Mouse (Mus musculus): ENCODE data around the gene Fam222a. TPM values are rescaled to one million over a fixed set of nuclear protein-coding genes. Genes with fewer than 3 reads are reported as not detected.

Fam222a gene
- polyA plus RNA-seq, 1 experiment from 2014 or later: 5.1 TPM

DNA sequence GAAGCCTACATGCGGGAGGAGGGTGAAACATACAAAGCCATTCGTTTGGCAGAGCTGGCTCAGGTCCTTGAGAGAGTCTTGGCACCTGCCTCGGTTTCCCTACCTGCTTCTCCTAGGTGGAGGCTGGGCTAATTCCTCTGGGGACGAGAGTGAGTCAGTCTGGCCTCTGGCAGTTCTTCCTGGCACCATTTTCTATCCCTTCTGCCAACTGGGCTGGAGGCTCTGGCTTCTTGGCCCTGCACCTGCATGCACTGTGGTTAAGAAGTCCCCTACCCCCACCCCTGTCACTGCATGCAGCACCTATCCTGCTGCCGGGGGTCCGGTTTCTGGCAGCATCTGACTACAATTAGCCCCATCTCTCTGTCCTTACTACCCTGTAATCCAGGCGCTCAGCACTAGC is 7.7 kb downstream of the Fam222a start:
- peak overlapping the region; percentile 29 for H3K4me2 ChIP-seq (replicated peaks)
- peaks cover 54% of the 10 kb centered on the region for H3K4me1 ChIP-seq (replicated peaks)
- 81% methylated on average over 7 of the region's 7 CpGs for WGBS
- H3K27ac ChIP-seq: no peak overlapping the region
- H3K36me3 ChIP-seq: no peaks in the 10 kb centered on the region
- H3K9ac ChIP-seq: no peak overlapping the region
- no peak overlapping the region for H3K4me3 ChIP-seq (replicated peaks)
- H3K9me3 ChIP-seq: no peaks in the 10 kb centered on the region
- no peaks in the 10 kb centered on the region; the same call in 1 of the 2 replicates for H3K27me3 ChIP-seq (replicated peaks)
- no peak for ATAC-seq

DNA sequence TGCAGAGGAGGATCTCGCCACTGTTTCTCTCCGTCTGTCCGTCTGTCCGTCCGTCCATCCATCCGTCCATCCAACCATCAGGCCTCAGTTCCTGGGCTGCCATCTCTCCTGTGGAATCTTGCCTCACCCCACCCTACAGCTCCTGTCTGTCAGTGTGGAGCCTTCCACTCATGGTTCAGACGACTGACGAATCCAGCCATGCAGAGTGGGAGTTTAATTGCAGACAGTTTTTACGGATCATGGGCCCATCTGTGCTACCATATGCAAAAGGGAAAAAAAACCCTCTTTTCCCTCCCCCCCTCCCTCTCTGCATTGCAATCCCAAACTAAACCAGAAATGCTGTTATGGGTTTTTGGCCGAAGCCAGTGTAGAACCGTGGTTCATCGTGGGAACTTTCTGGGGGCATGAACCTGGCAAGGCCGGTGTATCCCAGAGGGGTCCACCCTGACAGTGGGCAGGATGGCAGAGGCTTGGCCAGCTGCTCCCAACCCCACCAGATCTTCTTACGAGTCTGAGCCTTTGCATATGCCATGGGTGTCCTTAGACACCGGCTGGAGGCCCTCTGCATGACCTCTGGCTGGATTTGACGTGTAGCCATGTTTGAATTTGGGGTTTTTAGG is 8.3 kb downstream of the Fam222a start:
- no peak overlapping the region for H3K27ac ChIP-seq
- no peak for ATAC-seq
- no peak overlapping the region for H3K9ac ChIP-seq
- no peaks in the 10 kb centered on the region for H3K27me3 ChIP-seq (replicated peaks)
- H3K36me3 ChIP-seq: no peaks in the 10 kb centered on the region
- H3K9me3 ChIP-seq: no peaks in the 10 kb centered on the region
- no peak overlapping the region for H3K4me2 ChIP-seq (replicated peaks)
- peaks cover 49% of the 10 kb centered on the region for H3K4me1 ChIP-seq (replicated peaks)
- H3K4me3 ChIP-seq (replicated peaks): no peak overlapping the region
- 87% methylated on average over 16 of the region's 16 CpGs for WGBS

DNA sequence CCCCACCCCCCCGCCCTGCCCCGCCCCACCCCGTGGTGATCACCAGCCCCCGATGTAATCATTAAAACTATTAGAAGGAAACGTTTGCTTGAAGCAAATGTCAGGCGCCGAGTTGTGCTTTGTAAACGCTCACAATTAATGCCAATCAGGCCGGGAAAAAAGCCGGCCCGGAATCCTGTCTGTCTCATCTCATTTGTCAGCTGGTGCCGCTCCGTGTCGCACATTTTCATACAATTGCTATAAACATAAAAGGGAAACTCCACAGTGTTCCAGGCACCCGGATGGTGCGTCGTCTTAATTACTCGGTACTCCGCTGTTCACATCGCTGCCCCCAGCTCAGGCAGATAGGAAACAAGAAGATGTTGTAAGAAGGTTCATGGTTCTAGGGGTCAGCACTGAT is 10.5 kb downstream of the Fam222a start:
- H3K4me2 ChIP-seq (replicated peaks): no peak overlapping the region
- no peak for ATAC-seq

DNA sequence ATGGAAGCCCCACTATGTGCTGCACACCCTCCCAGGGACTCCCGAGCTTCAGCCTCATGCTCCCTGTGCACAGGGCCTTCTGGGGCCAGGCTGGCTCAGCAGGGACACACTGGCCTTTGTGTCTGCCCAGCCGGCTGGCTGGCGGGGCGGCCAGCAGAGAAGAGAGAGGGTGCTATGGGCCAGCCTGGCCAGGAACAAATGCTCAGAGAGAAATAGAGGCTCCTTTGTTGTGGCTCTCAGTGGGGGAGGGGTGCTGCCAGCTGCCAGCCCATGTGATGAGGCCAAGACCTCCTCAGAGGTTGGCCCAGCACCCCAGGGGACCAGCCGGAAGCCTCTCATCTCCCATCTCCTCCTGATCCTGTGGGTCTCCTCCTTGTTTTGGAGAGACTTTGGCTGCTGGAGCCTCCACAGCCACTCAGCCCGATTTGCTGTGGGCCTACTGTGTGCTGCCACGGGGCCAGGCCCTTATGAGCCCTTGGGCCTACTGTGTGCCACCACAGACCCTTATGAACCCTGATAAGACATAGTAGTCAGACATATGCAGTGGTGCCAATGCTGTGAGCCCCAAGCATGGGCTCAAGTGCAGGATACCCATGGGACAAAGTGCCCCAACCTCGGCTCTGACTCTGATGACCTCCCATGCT is 12.0 kb downstream of the Fam222a start:
- no peak for ATAC-seq
- peaks cover 33% of the 10 kb centered on the region for H3K4me1 ChIP-seq (replicated peaks)

More for the DNA sequence above, 10.5 kb downstream of the Fam222a start:
- H3K4me3 ChIP-seq (replicated peaks): no peak overlapping the region
- 28% methylated on average over 20 of the region's 20 CpGs for WGBS
- no peaks in the 10 kb centered on the region for H3K27me3 ChIP-seq (replicated peaks)
- no peaks in the 10 kb centered on the region for H3K36me3 ChIP-seq
- no peak overlapping the region for H3K9ac ChIP-seq
- 0 out of 2 replicates have a peak overlapping the region, but pooled peaks have one; percentile 27 for H3K27ac ChIP-seq
- no peaks in the 10 kb centered on the region for H3K9me3 ChIP-seq
- peaks cover 33% of the 10 kb centered on the region for H3K4me1 ChIP-seq (replicated peaks)

DNA sequence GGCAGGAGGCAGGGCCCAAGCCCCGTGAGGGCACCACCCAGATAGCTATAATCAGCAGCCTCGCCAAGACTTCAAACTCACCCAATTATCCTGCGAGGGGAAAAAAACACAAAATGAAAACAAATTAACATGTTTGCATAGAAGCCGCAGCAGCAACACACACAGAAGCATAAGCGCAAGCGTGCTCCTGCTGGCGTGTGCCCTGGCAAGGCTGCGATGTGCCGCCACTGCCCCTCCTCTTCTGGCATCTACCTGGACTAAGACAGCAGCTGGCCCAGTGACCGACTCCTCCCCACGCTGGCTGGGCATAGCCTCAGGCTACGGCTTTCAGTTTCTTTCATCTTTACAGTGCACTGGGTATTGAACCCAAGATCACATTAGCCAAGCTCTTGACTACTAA is 13.7 kb downstream of the Fam222a start:
- H3K4me3 ChIP-seq (replicated peaks): no peak overlapping the region
- WGBS: 81% methylated on average over 12 of the region's 12 CpGs
- H3K9me3 ChIP-seq: no peaks in the 10 kb centered on the region
- no peaks in the 10 kb centered on the region for H3K27me3 ChIP-seq (replicated peaks)
- no peak overlapping the region for H3K9ac ChIP-seq
- no peak overlapping the region for H3K4me2 ChIP-seq (replicated peaks)
- no peak overlapping the region for H3K27ac ChIP-seq
- H3K4me1 ChIP-seq (replicated peaks): peaks cover 38% of the 10 kb centered on the region
- no peaks in the 10 kb centered on the region for H3K36me3 ChIP-seq
- no peak for ATAC-seq

More for the DNA sequence above, 12.0 kb downstream of the Fam222a start:
- H3K27me3 ChIP-seq (replicated peaks): no peaks in the 10 kb centered on the region
- no peaks in the 10 kb centered on the region for H3K9me3 ChIP-seq
- no peak overlapping the region for H3K4me3 ChIP-seq (replicated peaks)
- no peak overlapping the region for H3K4me2 ChIP-seq (replicated peaks)
- no peak overlapping the region for H3K9ac ChIP-seq
- no peaks in the 10 kb centered on the region for H3K36me3 ChIP-seq
- 0 out of 2 replicates have a peak overlapping the region, but pooled peaks have one; percentile 36 for H3K27ac ChIP-seq
- WGBS: 72% methylated on average over 8 of the region's 8 CpGs

DNA sequence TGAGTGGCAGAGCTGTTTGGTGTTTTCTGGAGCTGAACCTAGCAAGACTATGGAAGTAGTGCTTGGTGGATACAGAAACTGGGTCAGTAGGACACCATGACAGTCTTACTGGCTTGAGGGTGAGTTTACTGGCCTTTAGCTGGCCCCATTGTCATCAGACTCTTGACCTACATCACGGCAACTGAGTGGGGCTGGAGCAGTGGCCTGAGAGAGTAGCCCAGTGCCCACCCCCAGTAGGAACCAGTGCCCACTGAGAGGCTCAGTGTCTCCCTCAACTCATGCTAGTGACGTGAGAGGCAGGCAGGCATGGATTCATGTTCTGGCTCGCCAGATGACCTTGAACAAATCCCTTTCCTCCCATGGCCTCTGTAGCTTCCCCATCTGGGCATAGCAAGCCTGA is 15.2 kb downstream of the Fam222a start:
- no peak for ATAC-seq
- Histone ChIP-seq H3K4me1 (replicated peaks) (peaks cover 46% of the 10 kb centered on the region), H3K27me3 (replicated peaks) (no peaks in the 10 kb centered on the region), H3K36me3 (no peaks in the 10 kb centered on the region), H3K4me2 (replicated peaks) (no peak overlapping the region), H3K4me3 (replicated peaks) (no peak overlapping the region), H3K9ac (no peak overlapping the region), H3K9me3 (no peaks in the 10 kb centered on the region), H3K27ac (no peak overlapping the region)
- 70% methylated on average over 3 of the region's 3 CpGs for WGBS

DNA sequence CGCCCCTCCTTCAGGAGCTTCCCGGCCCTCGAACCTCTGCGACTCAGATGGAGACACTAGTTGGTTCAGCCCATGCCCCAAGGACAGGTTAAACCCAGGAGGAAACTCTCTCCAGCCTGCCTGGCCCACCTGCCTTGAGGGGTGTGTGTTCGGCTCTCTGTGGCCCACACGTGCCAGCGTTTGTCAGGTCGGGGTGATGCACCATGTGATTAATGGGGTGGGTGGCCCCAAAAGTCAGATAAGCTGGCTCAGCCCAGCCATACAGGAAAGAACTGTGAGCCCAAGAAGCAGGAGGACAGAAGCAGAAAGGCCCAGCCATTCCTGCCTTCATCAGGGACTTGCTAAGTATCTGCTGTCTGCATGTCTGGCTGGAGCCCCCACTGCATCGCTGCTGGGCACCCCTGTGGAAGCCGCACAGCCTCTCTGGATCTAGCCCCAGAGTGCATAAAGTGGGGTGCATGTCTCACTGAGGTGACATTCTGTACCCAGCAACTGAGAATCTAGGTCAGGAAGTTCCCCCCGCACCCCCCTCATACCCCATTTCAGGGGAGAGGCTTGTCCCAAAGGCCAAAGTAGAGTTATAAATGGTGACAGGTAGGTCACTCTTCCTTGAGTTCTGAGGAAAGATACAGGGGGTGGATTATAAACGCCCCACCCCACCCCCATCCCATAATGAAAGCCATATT is 15.8 kb downstream of the Fam222a start:
- Histone ChIP-seq H3K4me1 (replicated peaks) (peaks cover 52% of the 10 kb centered on the region), H3K36me3 (no peaks in the 10 kb centered on the region), H3K9me3 (no peaks in the 10 kb centered on the region), H3K27ac (no peak overlapping the region), H3K4me2 (replicated peaks) (no peak overlapping the region), H3K4me3 (replicated peaks) (no peak overlapping the region), H3K9ac (no peak overlapping the region), H3K27me3 (replicated peaks) (no peaks in the 10 kb centered on the region)
- ATAC-seq: no peak
- WGBS: 66% methylated on average over 12 of the region's 12 CpGs

DNA sequence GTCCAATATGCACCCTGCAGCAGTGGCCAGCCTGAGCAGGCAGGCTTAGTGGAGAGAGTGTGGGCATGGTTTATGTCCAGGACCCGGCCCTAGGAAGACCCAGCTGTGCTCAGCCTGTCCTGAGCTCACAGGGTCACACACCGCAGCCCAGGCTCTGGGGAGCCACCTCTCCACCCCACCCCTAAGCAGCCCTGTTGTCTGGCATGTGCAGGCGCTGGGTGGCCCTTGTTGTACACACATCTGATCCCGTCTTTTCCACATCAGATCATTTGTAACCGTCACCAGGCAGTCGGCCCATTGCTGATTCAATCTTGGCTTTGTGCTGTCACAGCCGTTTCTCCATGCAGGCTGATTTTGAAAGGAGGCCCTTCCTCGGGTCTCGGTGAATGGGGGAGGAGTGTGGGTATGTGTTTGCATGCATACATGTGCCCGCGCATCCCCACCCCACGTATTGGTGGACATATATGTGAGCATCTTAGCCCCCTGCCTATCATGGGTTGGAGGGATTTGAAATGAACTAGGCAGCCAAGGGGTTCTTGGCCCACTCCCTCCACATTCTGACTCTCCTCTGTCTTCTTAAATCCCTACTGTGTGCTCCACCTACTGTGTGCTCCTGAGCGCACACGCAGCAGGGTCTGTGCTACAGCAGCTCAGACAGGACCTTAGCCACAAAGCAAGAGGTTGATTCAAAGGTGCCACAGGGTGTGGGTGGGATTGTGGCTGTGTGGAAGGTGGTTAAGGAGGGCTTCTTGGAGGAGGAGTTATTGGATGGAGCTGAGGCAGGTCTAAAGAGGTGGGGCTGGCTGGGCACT is 16.7 kb downstream of the Fam222a start:
- Histone ChIP-seq H3K4me2 (replicated peaks) (no peak overlapping the region), H3K9ac (no peak overlapping the region), H3K27me3 (replicated peaks) (no peaks in the 10 kb centered on the region), H3K4me3 (replicated peaks) (no peak overlapping the region), H3K4me1 (replicated peaks) (peaks cover 59% of the 10 kb centered on the region), H3K27ac (0 out of 2 replicates have a peak overlapping the region, but pooled peaks have one; percentile 17), H3K9me3 (no peaks in the 10 kb centered on the region), H3K36me3 (no peaks in the 10 kb centered on the region)
- ATAC-seq: no peak
- WGBS: 57% methylated on average over 14 of the region's 14 CpGs

DNA sequence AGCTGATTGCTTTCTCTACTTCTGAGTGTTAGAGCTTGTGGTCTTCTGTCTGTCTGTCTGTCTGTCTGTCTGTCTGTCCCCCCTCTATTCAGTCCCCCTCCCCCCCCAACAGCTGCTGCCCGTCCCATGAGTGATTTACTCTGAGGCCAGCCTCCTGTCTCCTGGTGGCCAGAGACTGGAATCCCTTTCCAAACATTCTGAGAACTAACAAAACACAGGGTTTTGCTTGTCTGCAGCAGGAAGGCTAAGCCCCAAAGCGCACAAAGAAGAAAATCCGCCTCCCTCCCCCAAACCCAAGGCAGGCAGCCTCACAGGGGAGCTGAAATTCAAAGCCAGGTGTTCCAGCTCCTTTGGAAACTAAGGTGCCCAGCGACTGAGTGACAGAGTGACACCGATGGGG is 17.9 kb downstream of the Fam222a start:
- H3K4me2 ChIP-seq (replicated peaks): no peak overlapping the region
- no peaks in the 10 kb centered on the region for H3K36me3 ChIP-seq
- H3K9ac ChIP-seq: no peak overlapping the region
- H3K27me3 ChIP-seq (replicated peaks): no peaks in the 10 kb centered on the region
- peak overlapping the region; percentile 29 for H3K27ac ChIP-seq
- H3K4me3 ChIP-seq (replicated peaks): no peak overlapping the region
- ATAC-seq: no peak
- peaks cover 71% of the 10 kb centered on the region for H3K4me1 ChIP-seq (replicated peaks)
- no peaks in the 10 kb centered on the region for H3K9me3 ChIP-seq
- 12% methylated on average over 5 of the region's 5 CpGs for WGBS

DNA sequence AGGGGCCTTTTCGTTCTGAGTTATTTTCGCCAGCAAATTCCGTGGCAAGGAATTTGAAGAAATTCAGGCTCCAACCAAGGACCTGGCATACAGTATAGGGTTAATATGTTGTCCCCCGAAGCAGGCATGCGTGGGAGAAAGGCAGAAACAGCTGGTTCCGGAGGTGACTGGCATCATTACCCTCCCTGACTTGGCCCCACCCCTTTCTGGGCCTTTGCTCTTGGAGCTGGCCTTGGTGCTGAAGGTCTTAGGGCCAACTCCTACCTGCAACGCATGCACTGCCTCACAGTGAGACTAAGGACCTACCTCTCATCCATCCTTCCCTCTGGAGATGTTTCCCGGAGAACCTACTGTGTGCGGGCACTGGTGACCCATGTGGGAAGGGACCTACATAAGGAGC is 20.1 kb downstream of the Fam222a start:
- Histone ChIP-seq H3K4me1 (replicated peaks) (peaks cover 89% of the 10 kb centered on the region), H3K27me3 (replicated peaks) (no peaks in the 10 kb centered on the region), H3K9me3 (no peaks in the 10 kb centered on the region), H3K4me3 (replicated peaks) (no peak overlapping the region), H3K27ac (no peak overlapping the region), H3K36me3 (no peaks in the 10 kb centered on the region), H3K4me2 (replicated peaks) (no peak overlapping the region), H3K9ac (no peak overlapping the region)
- 39% methylated on average over 9 of the region's 9 CpGs for WGBS
- no peak for ATAC-seq

DNA sequence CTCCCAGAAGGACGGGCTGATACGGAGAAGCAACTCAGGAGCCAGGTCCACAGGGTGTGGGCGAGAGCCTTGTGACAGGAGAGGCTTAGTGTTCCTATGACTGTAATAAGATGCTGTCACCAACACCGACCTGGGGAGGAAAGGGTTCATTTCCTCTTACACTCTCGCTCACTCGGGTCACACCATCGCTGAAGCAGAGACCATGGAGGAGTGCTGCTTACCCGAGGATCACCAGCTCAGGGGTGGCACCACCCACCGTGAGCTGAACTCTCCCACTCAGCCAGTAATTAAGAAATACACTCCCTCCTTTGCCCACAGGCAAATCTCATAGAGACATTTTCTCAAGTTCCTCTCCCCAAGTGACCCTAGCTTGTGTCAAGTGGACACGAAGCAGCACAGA is 20.6 kb downstream of the Fam222a start:
- no peak overlapping the region for H3K9ac ChIP-seq
- H3K4me1 ChIP-seq (replicated peaks): peaks cover 89% of the 10 kb centered on the region
- H3K4me3 ChIP-seq (replicated peaks): no peak overlapping the region
- 48% methylated on average over 10 of the region's 10 CpGs for WGBS
- H3K27me3 ChIP-seq (replicated peaks): no peaks in the 10 kb centered on the region
- H3K9me3 ChIP-seq: no peaks in the 10 kb centered on the region
- peak overlapping the region; percentile 83 for H3K27ac ChIP-seq
- ATAC-seq: no peak
- H3K36me3 ChIP-seq: no peaks in the 10 kb centered on the region
- H3K4me2 ChIP-seq (replicated peaks): peak overlapping the region; percentile 39

DNA sequence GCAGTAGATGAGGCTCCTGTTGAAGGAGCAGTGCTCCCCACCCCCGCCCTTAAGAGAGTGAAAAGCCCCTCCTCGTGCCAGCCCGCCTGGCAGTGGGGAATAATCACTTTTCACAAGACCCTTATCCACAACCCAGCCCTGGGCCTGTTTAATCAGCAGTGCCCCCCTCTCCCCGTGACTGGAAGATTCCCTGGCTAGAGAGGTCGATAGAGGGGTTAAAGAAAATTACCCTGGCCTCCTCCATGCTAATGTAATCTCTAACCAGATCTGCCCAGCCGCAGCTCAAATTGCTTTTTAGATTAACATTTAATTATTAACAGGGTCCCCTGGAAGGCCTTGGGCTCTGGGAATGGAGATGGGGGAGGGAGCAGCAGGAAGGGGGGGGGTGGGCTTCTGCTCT is 21.2 kb downstream of the Fam222a start:
- Histone ChIP-seq H3K4me2 (replicated peaks) (peak overlapping the region; percentile 39), H3K27me3 (replicated peaks) (no peaks in the 10 kb centered on the region), H3K27ac (peak overlapping the region; percentile 83), H3K4me1 (replicated peaks) (peaks cover 89% of the 10 kb centered on the region), H3K9ac (no peak overlapping the region), H3K4me3 (replicated peaks) (no peak overlapping the region), H3K36me3 (no peaks in the 10 kb centered on the region), H3K9me3 (no peaks in the 10 kb centered on the region)
- 29% methylated on average over 6 of the region's 6 CpGs for WGBS
- ATAC-seq: peak; percentile 18

All from intestine, embryonic 15.5 days (tissue).